Mouse (Mus musculus): ENCODE data around the gene St14.
"Not testable (repeated sequence)": the region's sequence is repeated elsewhere in the genome, so short reads cannot be mapped to it uniquely, and the experiment has no call there.

Gene St14

GRCm38 (mm10) chr9:31131205-31131968 lies at the start of gene St14:
Gene St14, minus strand, starts transcription at chr9:31131853.
- peak; percentile 37 for DNase-seq (ENCODE audit: extremely low spot score)

DNA sequence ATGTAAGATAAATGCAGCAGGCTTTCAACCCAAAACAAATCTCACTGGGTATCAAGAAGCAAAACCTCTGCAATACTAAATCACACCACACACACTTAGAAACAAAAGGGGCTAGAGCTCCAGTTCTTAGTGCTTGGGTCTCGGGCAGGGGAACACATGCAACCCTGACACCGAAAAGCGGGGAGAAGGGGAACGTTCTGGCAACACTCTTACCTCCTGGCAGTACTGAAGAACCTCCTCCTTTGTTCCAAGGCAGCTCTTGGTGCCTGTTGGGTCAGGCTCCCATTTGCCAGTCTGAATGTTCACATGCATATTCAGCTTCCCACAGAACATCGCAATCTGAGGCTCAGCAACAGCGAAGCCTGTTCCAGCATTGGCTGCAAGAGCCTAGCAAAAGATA lies 46.0 kb upstream of the St14 start:
- no peak for DNase-seq (ENCODE audit: extremely low spot score)

GRCm38 (mm10) chr9:31176379-31177130 lies 44.9 kb upstream of the St14 start:
- DNase-seq (ENCODE audit: extremely low spot score) = no peak

- no peak for DNase-seq (ENCODE audit: extremely low spot score)
These were observed 44.3 kb upstream of the St14 start for GRCm38 (mm10) chr9:31175978-31176377.

DNA sequence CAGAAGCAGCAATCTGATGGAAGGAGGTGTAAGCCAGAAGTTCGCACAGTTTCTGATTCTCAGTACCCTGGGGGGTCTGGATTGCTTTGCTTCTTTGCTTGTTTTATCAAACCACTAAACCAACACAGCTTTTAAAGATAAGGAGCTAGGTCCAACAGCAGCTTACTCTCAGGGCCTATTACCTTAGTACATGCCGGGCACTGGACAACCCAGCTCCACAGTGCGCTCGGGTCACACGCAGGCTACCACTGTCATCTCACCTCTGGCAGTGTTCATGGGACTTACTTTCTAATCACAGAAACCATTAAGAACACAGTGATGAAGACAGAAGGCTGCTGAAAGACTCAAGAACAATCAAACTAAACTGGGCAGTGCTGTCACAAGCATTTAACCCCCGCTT lies 43.7 kb upstream of the St14 start:
- no peak for DNase-seq (ENCODE audit: extremely low spot score)

- no peak for DNase-seq (ENCODE audit: extremely low spot score)
These were observed 36.9 kb upstream of the St14 start for GRCm38 (mm10) chr9:31168356-31169093.

DNA sequence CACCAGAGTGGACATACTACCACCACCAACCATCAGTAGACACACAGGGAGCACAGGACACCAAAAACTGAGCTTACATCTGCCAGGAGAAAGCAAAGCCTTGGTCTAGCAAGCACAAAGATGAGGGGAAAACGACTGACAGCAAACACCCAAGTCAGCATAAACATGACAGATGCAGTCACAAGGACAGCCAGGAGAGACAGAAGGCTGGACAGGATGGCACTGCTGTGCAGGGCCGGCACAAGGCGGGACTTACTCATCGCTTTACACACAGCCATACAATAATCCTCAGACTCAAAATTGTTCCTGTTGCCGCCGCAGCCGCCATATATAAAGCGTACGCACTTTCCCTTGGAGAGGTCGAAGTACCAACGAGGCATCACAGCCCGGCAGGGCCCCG lies 35.7 kb upstream of the St14 start:
- no peak for DNase-seq (ENCODE audit: extremely low spot score)

DNA sequence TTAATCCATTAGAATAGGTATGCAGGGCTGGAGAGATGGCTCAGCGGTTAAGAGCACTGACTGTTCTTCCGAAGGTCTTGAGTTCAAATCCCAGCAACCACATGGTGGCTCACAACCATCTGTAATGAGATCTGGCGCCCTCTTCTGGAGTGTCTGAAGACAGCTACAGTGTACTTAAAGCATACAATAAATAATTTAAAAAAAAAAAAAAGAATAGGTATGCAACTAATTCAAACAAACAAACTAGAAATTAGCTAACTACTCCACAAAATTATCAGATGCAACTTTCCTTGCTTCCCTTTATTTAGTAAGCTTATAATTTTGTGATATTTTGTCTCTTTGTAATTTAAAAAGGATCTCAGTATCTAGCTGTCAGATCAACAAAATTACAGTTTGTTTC lies 33.9 kb upstream of the St14 start:
- not testable (repeated sequence) for DNase-seq (ENCODE audit: extremely low spot score)

DNA sequence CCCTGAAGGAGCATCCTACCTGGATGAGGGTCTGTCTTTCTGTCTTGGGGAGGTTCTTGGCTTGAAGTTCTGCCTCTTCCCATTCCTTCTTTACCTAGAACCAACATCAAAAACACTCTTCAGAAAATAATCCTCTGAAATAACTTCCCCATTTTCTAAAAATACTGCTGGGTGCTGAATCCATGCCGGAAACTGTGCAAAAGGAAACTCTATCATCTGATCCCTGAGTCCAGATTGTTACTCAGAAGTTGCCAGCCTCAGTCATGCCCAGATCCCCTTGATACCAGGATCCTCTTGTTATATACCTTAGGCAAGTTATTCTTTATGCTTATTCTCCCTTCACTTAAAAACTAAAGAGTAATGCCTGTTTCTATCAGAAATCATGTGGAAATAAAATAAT lies 31.7 kb upstream of the St14 start:
- no peak for DNase-seq (ENCODE audit: extremely low spot score)

GRCm38 (mm10) chr9:31162911-31163310 lies 31.3 kb upstream of the St14 start:
- DNase-seq (ENCODE audit: extremely low spot score) = no peak

DNA sequence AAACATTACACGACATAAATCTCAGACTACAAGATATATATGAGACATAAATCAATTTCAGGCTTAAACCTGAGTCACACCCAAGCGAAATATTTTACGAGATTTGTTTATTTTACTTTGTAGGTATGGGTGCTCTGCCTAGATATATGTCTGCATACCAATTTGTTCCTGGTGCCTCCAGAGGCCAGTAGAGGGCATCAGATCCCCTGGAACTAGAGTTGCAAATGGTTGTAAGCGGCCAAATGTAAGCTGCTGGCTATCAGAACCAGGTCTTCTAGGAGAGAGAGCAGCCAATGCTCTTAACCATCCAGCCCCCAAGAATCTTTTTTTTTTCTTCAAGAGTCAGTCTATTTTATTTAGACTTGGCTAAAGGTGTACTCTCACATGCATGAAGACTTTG lies 28.3 kb upstream of the St14 start:
- DNase-seq (ENCODE audit: extremely low spot score) = peak; percentile 8

GRCm38 (mm10) chr9:31156594-31156993 lies 24.9 kb upstream of the St14 start:
- DNase-seq (ENCODE audit: extremely low spot score) = no peak

DNA sequence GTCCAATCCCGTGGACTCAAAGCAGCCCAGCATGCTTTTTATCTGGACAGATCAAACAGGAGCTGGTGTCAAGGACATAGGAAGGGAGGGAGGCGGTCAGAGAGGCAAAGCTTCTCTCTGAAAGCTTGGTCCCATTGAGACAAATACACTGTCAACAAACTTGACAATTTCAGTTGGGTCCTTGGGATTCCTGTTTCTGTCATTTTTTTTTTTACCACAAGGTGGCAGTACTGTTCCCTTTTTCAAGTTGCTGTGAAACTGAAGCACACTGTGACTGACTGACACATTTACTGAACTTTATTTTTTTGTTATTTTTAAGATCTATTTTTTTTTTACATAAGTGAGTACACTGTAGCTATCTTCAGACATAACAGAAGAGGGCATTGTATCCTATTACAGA lies 19.4 kb upstream of the St14 start:
- DNase-seq (ENCODE audit: extremely low spot score) = peak; percentile 52

DNA sequence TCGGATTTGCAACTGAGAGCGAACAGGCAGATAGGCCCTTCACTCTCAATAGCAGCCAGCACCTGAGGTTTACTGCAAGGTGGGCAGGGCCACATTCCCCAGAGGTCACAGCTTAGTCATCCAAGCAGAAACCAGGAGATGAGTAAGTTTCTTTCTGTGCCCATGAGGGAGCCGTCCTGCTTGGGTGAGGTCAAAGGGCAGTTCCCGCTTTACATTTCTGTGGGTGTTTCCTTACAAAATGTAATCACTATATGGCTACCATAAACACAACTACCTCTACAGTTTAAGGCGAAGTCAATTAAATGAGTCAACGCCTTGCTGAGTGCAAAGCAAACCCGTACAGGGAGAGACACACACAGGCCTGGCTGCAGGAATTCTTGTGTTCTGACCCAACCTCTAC lies 16.5 kb upstream of the St14 start:
- DNase-seq (ENCODE audit: extremely low spot score) = no peak

DNA sequence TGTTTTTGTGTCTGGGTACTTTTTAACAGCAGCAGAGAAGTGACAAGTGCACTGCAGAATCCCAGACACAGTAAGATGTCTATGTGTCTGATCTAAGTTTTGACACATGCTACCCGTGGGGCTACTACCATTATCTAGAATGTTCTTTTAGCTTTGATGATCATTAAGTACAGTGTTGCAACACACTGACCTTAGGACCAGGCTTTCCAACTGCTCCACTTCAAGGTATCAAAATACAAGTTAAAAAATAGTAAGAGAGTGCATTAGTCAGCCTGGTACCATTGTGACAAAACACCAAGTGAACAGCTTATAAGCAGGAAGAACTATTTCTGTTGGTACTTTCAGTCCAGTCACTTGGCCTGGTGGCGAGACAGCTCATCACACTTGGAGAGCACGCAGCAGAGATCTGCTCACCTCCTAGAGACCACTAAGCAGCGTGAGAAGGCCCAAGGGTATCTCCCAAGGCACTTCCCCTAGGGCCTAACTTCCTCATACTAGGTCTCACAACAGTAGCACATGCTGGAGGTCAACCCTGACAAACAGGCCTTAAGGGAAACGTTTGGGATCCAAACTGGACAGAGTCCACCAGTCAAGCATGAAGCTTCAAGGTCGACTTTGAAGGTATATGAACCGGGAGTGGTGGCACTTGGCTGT lies 13.7 kb upstream of the St14 start:
- DNase-seq (ENCODE audit: extremely low spot score) = no peak

GRCm38 (mm10) chr9:31142924-31143323 lies 11.3 kb upstream of the St14 start:
- DNase-seq (ENCODE audit: extremely low spot score) = no peak

GRCm38 (mm10) chr9:31133131-31133530 lies 1.5 kb upstream of the St14 start:
- no peak for DNase-seq (ENCODE audit: extremely low spot score)

DNA sequence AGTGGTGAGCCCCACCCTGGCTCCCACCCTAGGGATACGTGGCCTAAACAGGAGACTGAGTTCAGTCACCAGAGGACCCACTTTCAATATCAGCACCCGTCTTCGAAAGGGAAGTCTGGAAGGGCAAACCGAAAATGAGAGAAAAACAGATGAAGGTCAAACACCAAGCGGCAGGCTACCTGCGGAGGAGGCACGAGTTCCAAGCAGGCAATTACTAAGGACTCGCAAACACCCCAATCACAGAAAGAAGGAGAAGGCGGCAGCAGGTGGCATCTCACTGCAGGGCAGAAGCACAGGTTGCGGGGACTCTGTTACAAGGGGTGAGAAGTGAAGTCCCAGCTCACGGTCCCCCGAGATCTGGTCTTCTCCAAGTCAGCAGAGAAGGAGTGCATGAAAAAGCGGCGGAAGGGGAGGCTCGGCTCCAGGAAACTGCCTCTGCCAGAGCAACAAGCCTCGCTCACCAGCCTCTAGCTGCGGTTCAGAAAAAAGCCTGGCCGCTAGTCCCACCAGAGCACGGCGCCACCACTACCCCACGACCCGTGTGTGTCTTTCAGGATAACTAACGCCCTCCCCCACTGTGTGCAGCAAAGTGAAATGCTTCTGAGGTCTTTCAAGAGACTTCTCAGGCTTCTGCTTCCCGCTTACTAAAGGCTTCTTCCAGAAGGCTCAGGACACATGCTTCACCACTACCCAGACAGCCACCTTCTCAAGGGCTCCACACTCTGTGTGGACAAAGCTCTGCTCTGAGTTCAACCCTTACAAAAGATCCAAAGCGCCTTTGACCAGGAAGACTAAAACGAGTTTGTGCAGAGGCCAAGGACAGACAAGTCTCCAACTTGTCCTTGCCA lies 1.1 kb downstream of the St14 start:
- peak; percentile 37 for DNase-seq (ENCODE audit: extremely low spot score)

DNA sequence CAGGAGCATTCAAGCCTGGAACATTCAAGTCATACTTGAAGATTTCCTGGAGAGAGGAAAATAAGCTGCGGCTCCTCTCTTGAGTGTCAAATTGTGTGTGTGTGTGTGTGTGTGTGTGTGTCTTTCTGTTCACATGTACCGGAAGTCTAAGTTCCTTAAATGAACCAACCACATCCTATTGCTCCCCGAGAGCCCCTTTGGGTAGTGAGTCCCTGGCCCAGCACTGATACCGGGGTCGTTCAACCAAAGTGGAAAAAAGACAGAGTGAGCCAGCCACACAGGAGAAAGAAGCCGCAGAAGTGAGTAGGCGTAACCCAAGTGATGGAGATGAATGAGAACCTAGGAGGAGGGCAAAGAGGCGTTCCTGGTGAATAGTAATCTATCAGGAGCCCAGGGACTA lies 1.7 kb downstream of the St14 start:
- no peak for DNase-seq (ENCODE audit: extremely low spot score)

DNA sequence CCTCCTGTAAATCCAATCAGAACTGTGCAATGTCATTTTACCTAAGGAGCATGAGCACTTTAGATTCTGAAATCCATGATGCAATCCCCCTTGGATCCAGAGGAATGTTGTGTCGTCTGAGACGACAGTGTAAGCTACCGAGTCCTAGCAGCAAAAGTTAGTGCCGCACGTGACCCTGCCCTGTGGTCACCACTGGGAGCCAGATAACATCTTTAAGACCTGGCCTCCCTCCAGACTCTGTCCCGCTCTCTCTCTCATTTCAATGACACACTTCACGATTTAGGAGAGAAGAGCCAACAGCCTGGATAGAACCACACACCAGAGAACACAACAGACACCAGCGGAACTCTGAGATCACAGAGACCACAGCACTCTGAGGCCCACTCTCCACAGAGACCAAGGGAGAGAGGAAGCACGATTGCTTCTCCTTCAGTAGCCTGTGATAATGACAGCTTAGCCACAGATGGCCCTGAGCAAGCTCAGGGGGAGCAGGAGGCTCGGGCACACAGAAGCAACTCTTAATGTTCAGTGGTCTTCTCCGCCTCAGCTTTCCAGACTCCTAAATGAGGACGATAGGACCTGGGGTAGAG lies 3.7 kb downstream of the St14 start:
- no peak for DNase-seq (ENCODE audit: extremely low spot score)

- no peak for DNase-seq (ENCODE audit: extremely low spot score)
These were observed 5.6 kb downstream of the St14 start for GRCm38 (mm10) chr9:31126079-31126478.
